Mouse (Mus musculus): Measurements from ENCODE around the gene Ehmt1. TPM values are rescaled to one million over a fixed set of nuclear protein-coding genes. Genes with fewer than 3 reads are reported as not detected.

Gene Ehmt1
- total RNA-seq, 2 experiments from 2014 or later = 59.3 to 65.3 TPM

DNA sequence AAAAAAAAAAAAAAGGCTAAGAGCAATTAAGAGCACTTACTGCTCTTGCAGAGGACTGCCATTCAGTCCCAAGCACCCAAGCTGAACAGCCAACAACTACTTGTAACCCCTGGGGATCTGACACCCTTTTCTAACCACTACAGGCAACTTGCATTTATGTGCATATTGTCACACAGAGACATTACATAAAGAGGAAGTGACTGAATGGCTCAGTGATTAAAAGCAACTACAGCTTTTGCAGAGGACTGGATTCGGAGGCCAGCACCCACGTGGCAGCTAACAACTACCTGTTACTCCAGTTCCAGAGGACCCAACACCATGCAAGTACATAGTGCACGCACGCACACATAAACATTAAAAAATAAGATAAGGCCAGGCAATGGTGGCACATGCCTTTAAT lies 8.9 kb downstream of the Ehmt1 start:
- DNase-seq = no peak

DNA sequence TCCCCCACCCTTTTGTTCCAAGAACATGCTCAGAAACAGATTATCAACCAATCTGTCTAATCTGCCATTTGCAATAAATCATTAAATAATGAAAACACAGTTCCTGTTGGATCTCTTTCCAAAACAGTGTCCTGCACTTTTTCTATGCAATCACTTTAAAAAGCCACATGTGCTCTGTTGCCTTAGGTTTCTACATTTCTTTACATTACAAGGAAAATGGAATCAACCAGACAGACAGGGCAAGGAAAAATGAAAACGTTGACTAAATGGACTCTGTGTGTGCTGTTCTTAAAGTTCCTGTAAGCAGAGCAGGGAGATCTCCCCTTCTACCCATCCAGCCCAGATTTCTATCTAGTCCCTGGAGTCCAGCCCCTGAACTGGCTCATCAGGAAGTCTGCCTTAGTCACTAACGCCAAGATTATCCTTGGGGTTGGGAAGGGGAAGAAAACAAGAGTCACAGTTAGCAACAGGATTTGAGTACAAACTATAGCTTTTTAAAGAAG lies 13.7 kb downstream of the Ehmt1 start:
- no peak for DNase-seq

DNA sequence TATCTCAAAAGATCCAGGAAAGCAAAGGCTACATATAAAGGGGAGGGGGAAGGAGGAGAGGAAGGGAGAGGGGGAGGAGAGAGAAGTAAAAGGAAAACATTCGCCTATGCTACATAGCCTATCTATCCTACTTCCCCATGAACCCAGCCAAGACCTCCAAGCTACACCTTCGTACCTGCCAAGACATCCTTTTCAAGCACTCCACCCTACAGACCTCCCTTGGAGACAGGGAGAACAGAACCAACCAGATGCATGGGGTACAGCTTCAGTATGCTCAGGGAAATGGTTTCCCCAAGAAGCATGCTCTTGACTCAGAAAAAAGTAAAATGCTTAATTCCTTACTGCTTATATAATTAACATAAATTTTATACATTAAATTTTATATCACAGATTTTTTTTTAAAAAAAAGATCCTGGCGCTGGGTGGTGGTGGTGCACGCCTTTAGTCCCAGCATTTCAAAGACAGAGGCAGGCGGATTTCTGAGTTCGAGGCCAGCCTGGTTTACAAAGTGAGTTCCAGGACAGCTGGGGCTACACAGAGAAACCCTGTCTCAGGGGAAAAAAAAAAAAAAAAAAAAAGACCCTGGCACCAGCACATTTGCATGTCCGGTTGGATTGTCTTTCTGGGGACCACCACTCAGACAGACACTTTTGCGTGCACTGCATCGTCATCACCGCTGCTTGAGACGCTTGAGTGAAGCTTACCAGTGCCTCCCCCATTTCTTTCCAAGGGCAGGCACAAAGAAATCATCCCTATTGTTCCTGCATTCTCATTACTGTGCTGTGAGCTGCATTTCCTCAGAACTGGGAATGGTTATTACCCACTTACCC lies 14.4 kb downstream of the Ehmt1 start:
- no peak for DNase-seq

DNA sequence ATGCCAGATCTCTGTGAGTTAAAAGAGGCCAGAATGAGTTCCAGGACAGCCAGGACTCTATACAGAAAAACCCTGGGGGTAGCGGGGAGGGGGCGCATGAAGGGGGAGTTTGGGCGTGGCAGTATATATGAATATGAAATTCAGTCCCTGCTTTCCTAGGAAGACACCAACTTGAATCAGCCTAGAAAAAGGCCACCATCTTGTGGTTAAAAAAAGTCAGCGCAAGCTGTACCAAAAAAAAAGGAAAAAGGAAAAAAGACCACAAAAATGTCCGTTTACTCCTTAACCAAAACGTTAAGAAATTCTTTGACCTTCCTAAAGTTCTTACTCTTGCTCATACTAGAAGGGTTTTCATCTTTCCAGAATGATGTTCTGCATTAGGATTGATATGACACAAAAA lies 16.4 kb downstream of the Ehmt1 start:
- DNase-seq = no peak

- no peak for DNase-seq
These were observed 18.4 kb downstream of the Ehmt1 start for GRCm38 (mm10) chr2:24901055-24901454.

- DNase-seq = no peak
These were observed 20.1 kb downstream of the Ehmt1 start for GRCm38 (mm10) chr2:24899292-24899691.

GRCm38 (mm10) chr2:24896761-24897160 lies 22.7 kb downstream of the Ehmt1 start:
- DNase-seq = no peak

- no peak for DNase-seq
These were observed 25.2 kb downstream of the Ehmt1 start for GRCm38 (mm10) chr2:24894211-24894610.

DNA sequence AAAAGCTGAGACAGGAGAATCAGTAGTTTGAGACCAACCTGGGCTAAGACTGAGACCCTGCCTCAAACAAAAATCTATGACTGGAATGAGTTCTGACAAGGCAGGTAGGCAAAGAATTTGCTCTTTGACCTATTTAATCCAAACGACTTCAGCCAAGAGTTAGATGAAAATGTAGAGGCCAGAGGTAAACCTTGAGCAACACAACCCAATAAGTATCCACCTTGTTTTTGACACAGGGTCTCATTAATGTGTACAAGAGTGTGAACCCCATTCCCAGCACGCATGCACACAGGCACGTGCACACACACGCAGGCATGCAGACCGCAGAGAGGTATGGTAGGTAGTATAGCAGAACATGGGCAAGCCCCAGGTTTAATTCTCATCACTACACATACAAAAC lies 27.1 kb downstream of the Ehmt1 start:
- DNase-seq = no peak

DNA sequence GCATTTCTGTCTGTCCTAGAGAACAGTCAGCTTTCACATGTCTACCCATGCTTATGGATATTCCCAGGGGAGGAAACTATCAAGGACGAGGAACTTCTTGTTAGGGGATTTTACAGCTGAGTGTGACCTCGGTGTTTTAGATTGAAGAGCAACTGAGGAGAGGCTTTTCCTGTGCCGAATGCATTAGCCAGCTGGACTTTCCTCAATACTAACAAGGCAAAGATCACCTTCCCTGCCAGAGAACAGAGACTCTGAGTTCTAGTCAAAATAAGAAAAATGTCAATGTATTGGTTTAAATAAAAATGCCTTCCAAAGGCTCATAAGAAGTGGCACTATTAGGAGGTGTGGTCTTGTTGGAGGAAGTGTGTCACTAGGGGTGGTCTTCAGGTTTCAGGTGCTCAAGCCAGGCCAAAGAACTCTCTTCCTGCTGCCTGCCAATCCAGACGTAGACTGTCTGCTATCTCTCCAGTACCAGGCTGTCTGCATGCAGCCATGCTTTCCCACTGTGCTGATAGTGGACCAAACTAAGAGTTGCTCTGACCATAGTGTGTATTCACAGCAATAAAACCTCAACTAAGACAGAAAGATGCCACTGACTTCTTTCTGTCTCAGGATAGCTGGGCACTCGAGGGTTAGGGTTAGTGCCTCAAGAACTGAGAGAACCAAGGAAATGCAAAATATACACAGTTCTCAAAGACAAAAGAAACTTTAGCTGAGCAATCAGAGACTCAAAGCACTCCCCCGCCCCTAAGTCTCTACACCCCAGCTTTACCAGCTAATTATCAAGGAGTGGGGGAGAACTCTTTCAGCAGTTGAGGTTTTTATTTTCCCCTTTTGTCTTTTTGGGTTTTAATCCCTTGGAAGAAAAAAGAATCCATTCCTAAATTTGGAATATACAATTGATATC lies 28.6 kb downstream of the Ehmt1 start:
- DNase-seq = no peak

DNA sequence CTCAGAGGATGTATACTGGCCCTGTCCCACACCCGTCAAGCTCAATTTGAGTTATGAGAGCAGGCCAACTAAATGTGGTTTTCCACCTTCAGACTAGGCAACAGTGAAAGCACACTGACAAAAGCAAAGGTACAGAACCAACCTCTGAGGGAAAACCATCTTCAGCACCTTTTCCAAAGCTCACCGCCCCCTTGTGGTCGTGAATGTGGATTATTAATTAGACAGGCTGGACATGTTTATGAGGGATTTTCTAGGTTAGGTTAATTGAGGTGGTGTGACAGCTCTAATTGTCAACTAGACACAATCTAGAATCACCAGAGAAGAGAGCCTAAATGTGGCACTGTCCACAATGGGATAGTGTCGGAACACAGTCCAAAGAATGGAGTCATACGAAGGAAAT lies 30.5 kb downstream of the Ehmt1 start:
- DNase-seq = no peak

GRCm38 (mm10) chr2:24880686-24881085 lies 38.7 kb downstream of the Ehmt1 start:
- no peak for DNase-seq

DNA sequence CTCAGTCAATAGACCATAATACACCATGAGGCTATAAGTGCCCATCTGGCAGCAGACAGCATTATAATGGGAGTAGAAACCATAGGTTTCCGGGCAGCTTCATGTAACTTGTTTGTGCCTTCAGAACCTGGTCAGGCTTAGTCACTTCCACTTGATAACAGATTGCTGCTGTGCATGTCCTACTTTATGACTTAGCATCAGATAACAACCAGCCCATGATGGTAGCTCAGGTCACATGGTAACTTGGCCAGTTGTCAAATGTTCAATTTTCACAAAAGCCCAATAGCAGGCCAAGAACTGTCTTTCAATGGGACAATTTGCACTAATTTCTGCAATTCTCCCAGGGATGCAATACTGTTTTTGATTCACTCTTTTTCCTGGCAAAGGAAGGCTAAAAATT lies 48.5 kb downstream of the Ehmt1 start:
- no peak for DNase-seq

GRCm38 (mm10) chr2:24863010-24863409 lies 56.4 kb downstream of the Ehmt1 start:
- DNase-seq = peak; percentile 26

- DNase-seq = peak; percentile 23
These were observed 67.0 kb downstream of the Ehmt1 start for GRCm38 (mm10) chr2:24852408-24852807.

- DNase-seq = no peak
These were observed 72.9 kb downstream of the Ehmt1 start for GRCm38 (mm10) chr2:24846557-24846956.

GRCm38 (mm10) chr2:24845256-24845655 lies 74.2 kb downstream of the Ehmt1 start:
- no peak for DNase-seq

GRCm38 (mm10) chr2:24830614-24831013 lies 88.8 kb downstream of the Ehmt1 start:
- no peak for DNase-seq

DNA sequence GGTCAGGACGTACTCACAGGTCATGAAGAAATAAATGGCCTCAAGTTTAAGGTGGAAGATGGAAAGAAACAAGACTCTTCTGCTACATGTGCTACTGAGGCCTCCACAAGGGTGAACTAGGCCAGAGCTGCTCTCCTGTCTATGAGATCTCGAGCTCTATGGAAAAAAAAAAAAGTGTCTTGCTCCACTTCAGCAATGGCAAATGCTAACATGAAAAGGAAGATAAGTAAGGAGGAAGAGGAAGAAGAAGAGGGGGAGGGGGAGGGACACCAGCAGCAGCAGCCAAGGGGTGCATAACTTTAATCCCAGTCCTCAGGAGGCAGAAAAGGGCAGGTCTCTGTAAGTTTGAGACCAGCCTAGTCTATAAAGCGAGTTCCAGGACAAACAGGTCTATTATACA lies 109.7 kb downstream of the Ehmt1 start:
- no peak for DNase-seq

- no peak for DNase-seq
These were observed 111.7 kb downstream of the Ehmt1 start for GRCm38 (mm10) chr2:24807691-24808090.

DNA sequence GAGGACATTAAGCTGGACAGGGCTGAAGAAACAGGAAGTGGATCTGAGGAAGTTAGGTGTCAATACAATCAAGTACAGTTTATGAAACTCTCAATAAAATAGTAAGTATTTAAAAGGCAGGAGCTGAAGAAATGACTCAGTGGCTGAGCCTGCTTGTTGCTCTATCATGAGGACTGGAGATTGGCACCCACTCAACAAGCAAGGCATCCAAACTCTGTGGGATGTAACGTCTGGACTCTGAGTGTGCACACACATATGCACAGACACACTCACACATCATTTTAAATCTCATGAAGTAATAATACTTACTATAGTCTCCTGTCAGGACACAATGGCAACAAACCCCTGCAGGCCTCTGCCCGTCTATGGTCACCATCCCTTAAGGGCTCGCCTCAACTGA lies 112.4 kb downstream of the Ehmt1 start:
- DNase-seq = no peak

GRCm38 (mm10) chr2:24806143-24806542 lies 113.3 kb downstream of the Ehmt1 start:
- peak; percentile 51 for DNase-seq

- DNase-seq = no peak
These were observed 113.8 kb downstream of the Ehmt1 start for GRCm38 (mm10) chr2:24805621-24806020.

Data from heart, postnatal 4 days (tissue).